In genomic region chr15:27321915-27322665, GRCm38 (mm10) we compare ENCODE assay signal across 18 mouse cellular contexts.
A peak's percentile ranks its signal among the peaks of the same experiment; 100 is the strongest.
DNase-seq lines count a peak whose midpoint lies in the region; ATAC-seq and TF ChIP-seq lines count a peak whose summit lies in the region.
"Had no signal": no experiment of that assay in that cellular context is flagged by ENCODE, and none has a peak within 500 bp of the region (broad histone marks: within the 10 kb centered on the region; RNA-seq: fewer than 3 reads in every experiment).

No protein-coding gene starts in this region.

- in situ Hi-C loops in Patski (cut with MboI; ENCODE audit: low pct_unique_long_range_greater_than_20kb) = loop anchor here (5.0 kb wide), 1 partner anchor 95 kb away; no protein-coding TSS in a partner anchor

- ATAC-seq in Patski = peak; percentile 72
- no peak for ATAC-seq in megakaryocyte progenitor cell, adult 5-6 weeks (replicated peaks; ENCODE audit: poor library complexity)
- ATAC-seq: forebrain, embryonic 14.5 days; midbrain, embryonic 13.5 days had no signal

- intact Hi-C loops in left cerebral cortex, postnatal 25 days (cut with DNase I) = loop anchor here (5.0 kb wide), 1 partner anchor 85 kb away; no protein-coding TSS in a partner anchor

- peak; percentile 11 to 30 for DNase-seq in layer of hippocampus, adult 18-20 months (ENCODE audit: low spot score in 2 of 2)
- DNase-seq in layer of hippocampus, postnatal 25 days (ENCODE audit: extremely low spot score in 1 of 2, low spot score in 1 of 2) = no peak
- DNase-seq in 3134 (ENCODE audit: extremely low read depth, insufficient read length, low spot score) (peak; percentile 30), Patski (ENCODE audit: low read depth, low spot score) (no peak)
- DNase-seq in left cerebral cortex, postnatal 25 days (ENCODE audit: low spot score in 2 of 2) = peak; percentile 46 to 89
- DNase-seq in embryo, embryonic 10.5 days (ENCODE audit: low spot score) = no peak
- DNase-seq: cerebellum, postnatal 10 days; gastrocnemius, postnatal 14 days; heart, adult 2 months; kidney, adult 18-20 months; kidney, postnatal 25 days; liver, embryonic 13.5 days had no signal

- TF ChIP-seq CTCF in Patski (IDR thresholded peaks at IDR 0.05) = no peak

- CTCF ChIA-PET in Patski (lab: Charles Lee) = interaction anchor here (0.8 to 4.3 kb wide), 4 partner anchors 16 to 261 kb away, joined by 3 to 17 read pairs (median 5); no protein-coding TSS in a partner anchor

- H3K27me3 ChIP-seq in Patski = no peaks in the 10 kb centered on the region
- H3K27me3 ChIP-seq: heart, embryonic 15.5 days; liver, embryonic 13.5 days; lung, embryonic 15.5 days; midbrain, embryonic 13.5 days; neural tube, embryonic 15.5 days had no signal

- POLR2A ChIA-PET in Patski (lab: Charles Lee) = interaction anchor here (0.5 to 0.7 kb wide), 2 partner anchors 148 to 198 kb away, joined by 3 to 4 read pairs; no protein-coding TSS in a partner anchor

Comparison
In these comparisons a context has a peak if more than half of its experiments do, and no peak if none do; other contexts are left out.
1. DNase-seq: peak in layer of hippocampus, adult 18-20 months (2 of 2), 3134 (single experiment) and left cerebral cortex, postnatal 25 days (2 of 2); none in layer of hippocampus, postnatal 25 days (0 of 2), Patski (single experiment) and embryo, embryonic 10.5 days (single experiment).